Comparison of ENCODE assay signal across 7 mouse cellular contexts in the genomic region with DNA sequence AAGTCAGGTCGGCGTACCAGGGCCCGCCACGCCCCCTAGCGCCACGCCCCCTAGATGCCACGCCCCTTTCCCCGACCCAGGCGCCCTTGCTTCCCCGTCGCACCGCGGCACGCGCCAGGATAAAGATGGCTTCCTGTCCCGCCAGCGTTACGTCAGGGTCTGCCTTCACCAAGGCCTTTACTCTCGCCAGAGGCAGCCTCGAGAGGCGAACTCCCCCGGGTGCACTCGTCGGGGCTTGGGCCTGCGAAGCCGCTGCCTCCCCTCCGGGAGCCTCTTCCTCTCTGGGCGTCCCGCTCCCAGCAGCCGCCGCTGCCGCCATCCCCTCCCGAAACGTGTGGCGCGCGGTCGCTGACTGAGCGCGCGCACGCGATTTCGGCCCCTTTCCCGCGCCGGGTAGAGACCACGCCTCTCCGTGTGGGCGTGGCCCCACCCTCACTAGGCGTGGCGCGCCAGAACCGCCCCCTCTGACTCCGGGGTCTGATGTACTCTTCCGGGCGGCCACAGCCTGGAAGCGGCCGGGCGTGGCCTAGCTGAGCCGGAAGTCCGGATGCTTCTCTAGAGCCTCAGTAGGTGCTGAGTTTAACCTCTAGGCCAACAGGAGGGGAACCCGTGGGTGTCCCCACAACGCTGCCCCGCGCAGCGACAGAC. TPM values are rescaled to one million over a fixed set of nuclear protein-coding genes. Genes with fewer than 3 reads are reported as not detected.
DNase-seq lines count a peak whose midpoint lies in the region; ATAC-seq lines count a peak whose summit lies in the region.

No protein-coding gene starts in this region.

- WGBS in intestine, embryonic 15.5 days = under 1% methylated on average over 67 of the region's 67 CpGs
- WGBS in midbrain, embryonic 10.5 days = under 1% methylated on average over 67 of the region's 67 CpGs

- H3K4me1 ChIP-seq in intestine, embryonic 15.5 days (replicated peaks) = peaks cover 5% of the 10 kb centered on the region; the same call in 1 of the 2 replicates
- peaks cover 25% of the 10 kb centered on the region for H3K4me1 ChIP-seq in midbrain, embryonic 10.5 days

- H3K9me3 ChIP-seq in intestine, embryonic 15.5 days = no peaks in the 10 kb centered on the region
- no peaks in the 10 kb centered on the region for H3K9me3 ChIP-seq in midbrain, embryonic 10.5 days (replicated peaks)

- H3K27ac ChIP-seq in intestine, embryonic 15.5 days = peak overlapping the region; percentile 93
- H3K27ac ChIP-seq in midbrain, embryonic 10.5 days (replicated peaks) = peak overlapping the region; percentile 95

- intact Hi-C loops in left cerebral cortex, postnatal 25 days (cut with DNase I) = no loop called here

- peak overlapping the region; percentile 83 for H3K9ac ChIP-seq in intestine, embryonic 15.5 days

- H3K4me2 ChIP-seq in intestine, embryonic 15.5 days (replicated peaks) = peak overlapping the region; percentile 83

- peak; percentile 96 to 99 for DNase-seq in adrenal gland, adult (ENCODE audit: inconsistent age in 2 of 2, low spot score in 1 of 2)
- peak; percentile 96 for DNase-seq in embryo, embryonic 10.5 days (ENCODE audit: low spot score)
- DNase-seq in gastrocnemius, postnatal 25 days = peak; percentile 93
- peak; percentile 91 to 93 for DNase-seq in left cerebral cortex, postnatal 25 days (ENCODE audit: low spot score in 2 of 2)
- DNase-seq in midbrain, embryonic 10.5 days (ENCODE audit: low spot score) = peak; percentile 95
- peak; percentile 89 for DNase-seq in right cerebral cortex, postnatal 4 days

- H3K36me3 ChIP-seq in intestine, embryonic 15.5 days = no peaks in the 10 kb centered on the region; the same call in 1 of the 2 replicates
- H3K36me3 ChIP-seq in midbrain, embryonic 10.5 days = peaks cover 29% of the 10 kb centered on the region

- ATAC-seq in intestine, embryonic 15.5 days = peak; percentile 100

- no peaks in the 10 kb centered on the region for H3K27me3 ChIP-seq in intestine, embryonic 15.5 days (replicated peaks)
- no peaks in the 10 kb centered on the region for H3K27me3 ChIP-seq in midbrain, embryonic 10.5 days (ENCODE audit: low read depth, poor library complexity, severe bottlenecking)

- H3K4me3 ChIP-seq in intestine, embryonic 15.5 days (replicated peaks) = peak overlapping the region; percentile 74
- H3K4me3 ChIP-seq in midbrain, embryonic 10.5 days = peak overlapping the region; percentile 70

RNA-seq across cellular contexts. Expression of a gene that starts 52.5 kb away (rescaled TPM):
- total RNA-seq in gastrocnemius, postnatal 25 days (2021) = 10 to 100 TPM; 17.2 to 19.3 TPM
- polyA plus RNA-seq in intestine, embryonic 15.5 days (2015; fragmentation: Nextera tagmentation; extraction: Ambion mirVana) = 96.4 and 101 TPM in 2 replicates
- total RNA-seq in left cerebral cortex, postnatal 25 days (2021) = 10 to 100 TPM; 31.4 to 31.7 TPM
- polyA plus RNA-seq in midbrain, embryonic 10.5 days (2016; fragmentation: Nextera tagmentation; extraction: Ambion mirVana) = 93.1 and 96.4 TPM in 2 replicates

Comparison
In these comparisons a context has a peak if more than half of its experiments do, and no peak if none do; other contexts are left out.
1. Peak in every context shown above with its lines: DNase-seq, ATAC-seq, H3K4me3 ChIP-seq and H3K27ac ChIP-seq.